19 mouse cellular contexts compared by ENCODE assay signal in genomic region chr2:93367962-93368361, GRCm38 (mm10). TPM values are rescaled to one million over a fixed set of nuclear protein-coding genes. Genes with fewer than 3 reads are reported as not detected.
DNase-seq lines count a peak whose midpoint lies in the region; ATAC-seq and TF ChIP-seq lines count a peak whose summit lies in the region.
"Had no signal": no experiment of that assay in that cellular context is flagged by ENCODE, and none has a peak within 500 bp of the region (broad histone marks: within the 10 kb centered on the region; RNA-seq: fewer than 3 reads in every experiment).

No protein-coding gene starts in this region.

- H3K4me2 ChIP-seq in embryonic facial prominence, embryonic 12.5 days (replicated peaks) = no peak overlapping the region
- no peak overlapping the region for H3K4me2 ChIP-seq in limb, embryonic 12.5 days
- H3K4me2 ChIP-seq in neural tube, embryonic 14.5 days (ENCODE audit: low read depth, low read length) = no peak overlapping the region
- H3K4me2 ChIP-seq: liver, embryonic 12.5 days; stomach, embryonic 15.5 days had no signal

- TF ChIP-seq CTCF in layer of hippocampus, adult 2 months (conservative IDR thresholded peaks at IDR 0.05) = no peak

- no peak for DNase-seq in layer of hippocampus, adult 2 months (ENCODE audit: low spot score in 2 of 2)
- no peak for DNase-seq in layer of hippocampus, postnatal 36 days
- no peak for DNase-seq in cerebellum, adult 8-10 months
- no peak for DNase-seq in cerebellum, postnatal 25 days
- no peak for DNase-seq in right cerebral cortex, adult 2 months (ENCODE audit: low spot score in 2 of 2)
- DNase-seq: adrenal gland, adult 8-10 months; cerebellum, adult 9-10 months; heart, postnatal 10 days; kidney, postnatal 10 days; layer of hippocampus, adult 9-11 months; right cerebral cortex, adult 18-20 months; spleen, adult 18-20 months had no signal

- H3K9ac ChIP-seq in embryonic facial prominence, embryonic 12.5 days = no peak overlapping the region
- H3K9ac ChIP-seq in limb, embryonic 12.5 days (replicated peaks) = no peak overlapping the region
- H3K9ac ChIP-seq in neural tube, embryonic 14.5 days (replicated peaks; ENCODE audit: low read depth, low read length) = no peak overlapping the region
- H3K9ac ChIP-seq: liver, embryonic 12.5 days; stomach, embryonic 15.5 days had no signal

- H3K4me3 ChIP-seq in layer of hippocampus, adult 2 months = no peak overlapping the region
- no peak overlapping the region for H3K4me3 ChIP-seq in embryonic facial prominence, embryonic 12.5 days
- H3K4me3 ChIP-seq in limb, embryonic 12.5 days (replicated peaks) = no peak overlapping the region
- H3K4me3 ChIP-seq in neural tube, embryonic 14.5 days (ENCODE audit: low read depth, low read length) = no peak overlapping the region
- H3K4me3 ChIP-seq: liver, embryonic 12.5 days; megakaryocyte, embryonic 14.5 days; stomach, embryonic 15.5 days had no signal

- no peaks in the 10 kb centered on the region for H3K36me3 ChIP-seq in embryonic facial prominence, embryonic 12.5 days
- no peaks in the 10 kb centered on the region for H3K36me3 ChIP-seq in limb, embryonic 12.5 days
- H3K36me3 ChIP-seq in neural tube, embryonic 14.5 days (ENCODE audit: control insufficient read depth, insufficient read depth, low read length) = no peaks in the 10 kb centered on the region
- H3K36me3 ChIP-seq: G1E; liver, embryonic 12.5 days; stomach, embryonic 15.5 days had no signal

- H3K27ac ChIP-seq in layer of hippocampus, adult 2 months = peak overlapping the region; percentile 77; the same call in 1 of the 2 replicates
- peak overlapping the region; percentile 37; the same call in 1 of the 2 replicates for H3K27ac ChIP-seq in embryonic facial prominence, embryonic 12.5 days
- H3K27ac ChIP-seq in limb, embryonic 12.5 days = peak overlapping the region; percentile 50; the same call in 1 of the 2 replicates
- H3K27ac ChIP-seq in neural tube, embryonic 14.5 days (ENCODE audit: low read depth, low read length) = peak overlapping the region; percentile 58
- H3K27ac ChIP-seq: liver, embryonic 12.5 days; stomach, embryonic 15.5 days had no signal

- WGBS in embryonic facial prominence, embryonic 12.5 days = 29% methylated on average over 6 of the region's 6 CpGs
- 15% methylated on average over 6 of the region's 6 CpGs for WGBS in limb, embryonic 12.5 days
- WGBS in neural tube, embryonic 14.5 days = 29% methylated on average over 6 of the region's 6 CpGs

- H3K4me1 ChIP-seq in embryonic facial prominence, embryonic 12.5 days = peaks cover 29% of the 10 kb centered on the region
- peaks cover 44% of the 10 kb centered on the region for H3K4me1 ChIP-seq in limb, embryonic 12.5 days (replicated peaks)
- peaks cover 10% of the 10 kb centered on the region for H3K4me1 ChIP-seq in neural tube, embryonic 14.5 days (ENCODE audit: control insufficient read depth, insufficient read depth, low read length)
- H3K4me1 ChIP-seq: liver, embryonic 12.5 days; stomach, embryonic 15.5 days had no signal

- 0 out of 2 replicates have a peak, but pooled peaks have one; percentile 4 for ATAC-seq in embryonic facial prominence, embryonic 12.5 days (ENCODE audit: insufficient number of reproducible peaks, insufficient read depth, low FRiP score, low TSS enrichment)
- no peak for ATAC-seq in limb, embryonic 12.5 days (ENCODE audit: insufficient number of reproducible peaks, insufficient read depth, low FRiP score, low TSS enrichment, low read depth)
- ATAC-seq in neural tube, embryonic 14.5 days (ENCODE audit: low read depth) = peak; percentile 62
- ATAC-seq: liver, embryonic 12.5 days had no signal

- H3K27me3 ChIP-seq in embryonic facial prominence, embryonic 12.5 days = no peaks in the 10 kb centered on the region
- peaks cover 13% of the 10 kb centered on the region for H3K27me3 ChIP-seq in limb, embryonic 12.5 days
- no peaks in the 10 kb centered on the region for H3K27me3 ChIP-seq in neural tube, embryonic 14.5 days (ENCODE audit: control insufficient read depth, insufficient read depth, low read length)
- H3K27me3 ChIP-seq: stomach, embryonic 15.5 days had no signal

- no peaks in the 10 kb centered on the region for H3K9me3 ChIP-seq in embryonic facial prominence, embryonic 12.5 days
- no peaks in the 10 kb centered on the region for H3K9me3 ChIP-seq in limb, embryonic 12.5 days
- no peaks in the 10 kb centered on the region for H3K9me3 ChIP-seq in neural tube, embryonic 14.5 days (ENCODE audit: control insufficient read depth, low read length)
- H3K9me3 ChIP-seq: G1E; liver, embryonic 12.5 days; stomach, embryonic 15.5 days had no signal

RNA-seq across cellular contexts. Expression of gene Tspan18, which starts 33.7 kb away (rescaled TPM):
- 10 to 100 TPM; 39.1 to 40.2 TPM for total RNA-seq in layer of hippocampus, adult 2 months (2021)
- 10 to 100 TPM; 40.8 to 43.2 TPM for total RNA-seq in layer of hippocampus, postnatal 36 days (2021)
- polyA plus RNA-seq in embryonic facial prominence, embryonic 12.5 days (2016; fragmentation: Nextera tagmentation; extraction: Ambion mirVana) = 16.1 and 16.3 TPM in 2 replicates
- 16.4 and 16.9 TPM in 2 replicates for polyA plus RNA-seq in limb, embryonic 12.5 days (2016; fragmentation: Nextera tagmentation; extraction: Ambion mirVana)
- 30.2 and 34.7 TPM in 2 replicates for polyA plus RNA-seq in neural tube, embryonic 14.5 days (2014; fragmentation: Nextera tagmentation; extraction: Ambion mirVana)
